Mouse (Mus musculus): ENCODE results near the gene Gnb1.

Gnb1 gene

DNA sequence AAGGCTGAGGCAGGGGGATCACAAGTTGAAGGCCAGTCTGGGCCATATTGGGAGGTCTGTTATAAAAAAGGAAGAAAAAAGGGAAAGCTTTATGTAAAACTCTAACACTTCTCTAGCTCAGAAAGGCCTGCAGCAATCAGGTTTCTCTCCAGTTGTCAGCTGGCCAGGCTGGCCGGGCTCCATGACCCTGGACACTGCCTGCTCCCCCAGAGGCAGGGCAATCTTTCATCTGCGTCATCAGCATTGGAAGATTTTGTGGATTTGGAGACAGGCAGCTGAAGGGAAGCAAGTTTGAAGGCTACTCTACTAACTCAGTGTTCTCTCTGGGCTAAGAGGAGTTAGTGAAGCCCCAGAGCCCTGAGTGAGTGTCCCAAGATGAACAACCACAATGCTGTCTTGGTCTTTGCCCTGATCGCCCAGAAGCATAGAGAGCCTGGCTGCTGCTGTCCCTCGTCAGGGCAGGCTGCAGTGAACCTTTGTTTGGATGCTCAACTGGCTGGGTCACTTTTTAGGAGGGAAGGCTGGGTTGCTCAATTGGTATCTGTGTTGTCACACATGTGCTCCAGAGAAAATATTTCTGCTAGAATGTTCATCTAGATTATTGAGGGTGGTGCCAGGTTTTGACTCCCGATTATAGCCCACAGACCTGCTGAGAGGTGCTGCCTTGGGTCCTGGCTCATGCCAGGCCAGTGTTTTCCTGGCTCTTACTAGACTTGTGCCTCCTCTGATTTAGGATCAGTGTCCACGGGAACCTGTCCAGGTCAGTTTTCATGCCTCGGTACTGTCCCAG is 87.4 kb downstream of the Gnb1 start:
- no peak for DNase-seq

DNA sequence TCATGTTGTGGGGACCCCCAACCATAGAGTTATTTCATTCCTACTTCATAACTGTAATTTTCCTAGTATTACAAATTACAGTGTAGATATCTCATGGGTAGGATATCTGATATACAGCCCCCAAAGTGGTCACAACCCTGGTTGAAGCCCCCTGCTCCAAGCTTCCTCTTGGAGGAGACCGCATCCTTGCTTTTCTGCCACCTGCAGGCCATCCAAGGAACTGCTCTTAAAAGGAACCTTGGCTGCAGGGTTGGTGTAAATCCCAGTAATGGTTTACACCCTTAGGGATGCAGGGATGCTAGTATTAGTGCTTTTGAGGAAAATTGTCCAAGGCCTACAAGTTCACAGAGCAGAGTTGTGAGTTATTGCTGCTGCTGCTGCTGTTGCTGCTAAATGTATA is 89.3 kb downstream of the Gnb1 start:
- no peak for DNase-seq

DNA sequence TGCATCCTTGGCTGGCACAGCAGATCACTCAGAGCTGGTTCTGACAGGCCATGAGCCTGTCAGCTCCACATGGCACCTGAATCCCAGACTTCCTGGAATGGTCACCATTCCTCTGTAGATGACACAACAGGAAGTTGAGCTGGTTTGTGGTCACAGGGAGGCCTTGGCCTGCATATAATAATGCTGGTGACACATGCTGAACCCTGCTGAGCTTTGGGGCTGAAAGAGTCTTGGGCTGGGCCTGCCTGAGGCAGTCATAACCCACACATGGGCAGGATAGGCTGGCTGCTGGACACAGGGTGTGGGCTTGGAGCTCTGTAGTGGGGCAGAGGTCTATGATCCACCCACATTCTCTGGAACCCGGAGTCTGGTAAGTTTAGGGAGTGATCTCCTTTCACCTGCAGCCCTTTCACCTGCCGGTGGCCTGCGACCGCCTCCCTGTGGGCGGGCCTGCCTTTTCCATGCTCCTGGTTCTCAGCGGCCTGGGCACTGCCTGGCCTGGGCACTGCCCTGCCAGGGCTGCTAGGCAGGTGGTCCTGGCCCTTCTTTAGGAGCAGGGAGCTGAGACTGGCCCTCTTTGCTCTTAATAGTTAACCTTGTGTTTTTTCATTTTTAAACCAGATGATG is 91.2 kb downstream of the Gnb1 start:
- no peak for DNase-seq

DNA sequence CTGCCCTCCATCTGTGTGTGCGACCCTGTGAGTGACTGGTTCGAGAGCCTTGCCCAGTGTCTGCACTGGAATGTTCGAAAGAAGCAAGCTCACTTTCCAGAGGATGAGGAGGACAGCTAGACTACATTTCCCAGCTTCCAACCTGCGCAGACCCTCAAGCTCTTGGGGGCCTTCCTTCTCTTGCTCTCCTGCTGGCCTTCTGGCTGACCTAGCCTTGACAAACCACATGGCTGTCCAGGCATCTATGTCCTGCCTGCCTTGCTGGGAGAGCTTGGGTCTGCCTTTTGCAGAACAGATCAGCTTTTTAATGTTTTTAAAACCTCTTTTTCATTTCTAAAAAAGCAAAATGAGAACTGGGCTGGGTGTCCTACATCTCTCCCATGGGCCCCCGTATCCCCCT is 98.2 kb downstream of the Gnb1 start:
- no peak for DNase-seq

DNA sequence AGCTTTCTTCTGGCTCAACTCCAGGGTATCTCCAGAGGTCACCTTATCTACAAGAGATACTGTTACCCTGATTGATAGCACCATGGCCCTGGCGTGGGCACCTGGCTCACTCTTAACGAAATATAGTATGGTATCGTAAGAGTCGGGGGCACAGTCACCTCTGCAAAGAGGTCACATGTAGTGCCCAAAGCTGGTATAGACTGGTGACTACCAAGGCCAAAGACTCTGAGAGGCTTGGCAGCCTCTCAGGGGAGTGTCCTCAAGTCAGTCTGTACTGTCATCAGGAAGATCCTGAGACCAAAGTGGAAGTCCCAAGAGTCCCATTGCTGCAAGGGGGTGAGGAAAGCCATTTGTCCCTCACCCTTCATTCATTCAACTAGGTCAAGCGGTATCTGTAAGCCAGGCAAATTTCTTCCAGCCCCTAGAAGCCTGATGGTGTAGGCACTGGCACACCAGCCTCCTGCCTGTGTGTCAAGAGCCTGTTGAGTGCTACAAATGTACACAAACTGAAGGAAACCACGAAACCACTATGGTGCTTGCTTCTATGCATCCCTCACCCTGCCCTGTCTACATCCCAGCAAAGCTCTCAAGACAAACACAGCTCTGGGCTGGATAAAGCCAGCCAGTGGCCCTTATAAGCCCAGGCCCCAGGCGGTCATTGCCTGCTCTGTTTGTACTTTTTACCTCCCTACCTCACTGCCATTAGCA is 100.0 kb downstream of the Gnb1 start:
- no peak for DNase-seq

DNA sequence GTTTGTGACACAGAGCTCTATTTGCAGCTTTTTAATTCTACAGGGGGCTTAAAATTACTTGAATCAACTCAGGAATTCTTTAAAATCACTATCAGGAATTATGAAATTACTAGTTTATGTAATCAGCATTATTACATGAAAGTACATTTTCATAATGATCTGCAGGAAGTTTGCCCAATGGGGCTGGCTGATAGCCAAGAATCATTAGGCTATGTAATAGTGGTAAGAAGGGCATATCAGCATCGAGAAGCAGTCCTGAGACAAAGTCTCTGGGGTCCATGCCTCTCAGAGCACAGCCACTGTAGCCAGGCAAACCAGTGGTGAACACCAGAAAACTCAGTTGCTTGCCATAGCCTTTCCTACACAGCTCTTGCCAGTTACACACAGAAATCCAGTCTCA is 102.6 kb downstream of the Gnb1 start:
- DNase-seq: no peak

DNA sequence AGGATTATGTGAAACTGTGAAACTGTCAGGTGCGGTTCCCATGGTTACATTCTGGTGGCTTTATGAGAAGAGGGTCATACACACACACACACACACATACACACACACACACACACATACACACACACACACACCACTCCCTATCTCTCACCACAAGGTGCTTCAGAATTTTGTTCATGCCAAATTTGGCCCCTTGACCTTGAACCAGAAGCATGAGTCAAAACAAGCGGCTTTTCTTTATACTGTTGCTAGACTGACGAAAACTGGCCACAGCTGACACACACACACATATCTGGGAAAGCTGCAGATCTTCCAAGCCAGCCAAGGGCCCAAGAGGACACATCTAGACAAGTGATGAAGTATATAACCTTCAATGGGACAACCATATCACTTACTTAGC is 104.6 kb downstream of the Gnb1 start:
- DNase-seq: no peak

DNA sequence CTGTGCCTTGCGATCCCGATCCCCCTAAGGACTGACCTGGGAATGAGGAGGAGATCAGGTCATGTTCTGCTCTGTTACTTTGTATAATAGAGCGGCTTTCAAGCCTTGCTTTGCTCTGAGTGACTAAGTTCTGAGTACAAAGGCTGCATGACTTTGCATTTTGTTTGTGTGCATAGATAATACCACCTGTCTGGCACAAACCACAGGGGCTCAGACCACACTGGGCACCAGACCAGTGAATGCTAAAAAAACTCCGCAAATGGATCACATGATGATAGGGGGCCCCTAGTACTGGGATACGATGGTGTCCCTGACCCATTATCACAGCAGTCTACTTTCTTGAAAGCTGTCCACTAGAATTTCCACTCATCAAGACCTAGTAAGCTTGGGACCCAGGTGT is 105.4 kb downstream of the Gnb1 start:
- DNase-seq: no peak

DNA sequence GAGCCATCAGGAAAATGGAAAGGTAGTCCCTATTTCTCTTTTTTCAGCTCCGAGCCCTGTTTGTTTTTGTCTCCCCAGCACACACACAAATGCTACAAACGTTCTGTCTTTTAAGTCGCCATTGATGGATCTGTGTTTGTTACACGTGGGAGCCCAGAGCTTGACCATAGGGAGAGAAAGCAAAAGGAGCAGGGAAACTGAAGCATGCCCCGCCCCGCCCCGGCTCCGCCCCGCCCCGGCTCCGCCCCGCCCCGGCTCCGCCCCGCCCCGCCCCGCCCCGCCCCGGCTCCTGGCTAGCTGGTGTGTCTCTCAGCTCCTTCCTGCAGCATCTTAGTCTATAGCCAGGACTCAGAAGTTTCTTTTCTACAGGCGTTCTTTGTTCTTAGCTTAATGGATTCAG is 107.4 kb downstream of the Gnb1 start:
- no peak for DNase-seq

DNA sequence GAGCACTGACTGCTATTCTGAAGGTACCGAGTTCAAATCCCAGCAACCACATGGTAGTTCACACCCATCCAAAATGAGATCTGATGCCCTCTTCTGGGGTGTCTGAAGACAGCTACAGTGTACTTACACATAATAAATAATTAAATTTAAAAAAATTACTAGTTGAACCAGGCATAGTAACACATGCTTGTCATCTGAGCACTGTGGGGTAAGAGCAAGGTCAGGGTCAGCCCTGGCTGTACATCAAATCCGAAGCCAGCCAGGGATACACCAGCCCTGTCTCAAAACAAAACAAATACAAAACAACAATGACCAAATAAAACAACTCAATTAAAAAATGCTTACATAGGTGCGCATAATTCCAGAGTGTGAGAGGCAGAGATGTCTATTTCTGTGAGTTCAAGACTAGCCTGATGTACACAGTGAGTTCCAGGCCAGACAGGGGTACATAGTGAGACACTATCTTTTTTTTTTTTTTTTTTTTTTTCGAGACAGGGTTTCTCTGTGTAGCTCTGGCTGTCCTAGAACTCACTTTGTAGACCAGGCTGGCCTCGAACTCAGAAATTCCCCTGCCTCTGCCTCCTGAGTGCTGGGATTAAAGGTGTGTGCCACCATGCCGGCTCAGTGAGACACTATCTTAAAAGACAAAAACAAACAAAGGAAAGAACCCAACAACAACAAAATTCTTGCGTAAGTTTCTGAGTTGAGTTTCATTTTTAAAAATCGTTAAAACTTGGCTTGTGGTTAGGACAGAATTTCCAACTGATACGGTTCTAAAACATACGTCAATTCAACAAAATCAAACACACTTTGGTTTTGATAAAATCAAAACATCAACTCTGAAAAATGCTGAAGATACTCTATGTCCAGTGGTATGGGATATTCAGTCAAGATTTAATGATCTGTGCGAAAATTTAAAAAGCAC is 109.0 kb downstream of the Gnb1 start:
- no peak for DNase-seq

DNA sequence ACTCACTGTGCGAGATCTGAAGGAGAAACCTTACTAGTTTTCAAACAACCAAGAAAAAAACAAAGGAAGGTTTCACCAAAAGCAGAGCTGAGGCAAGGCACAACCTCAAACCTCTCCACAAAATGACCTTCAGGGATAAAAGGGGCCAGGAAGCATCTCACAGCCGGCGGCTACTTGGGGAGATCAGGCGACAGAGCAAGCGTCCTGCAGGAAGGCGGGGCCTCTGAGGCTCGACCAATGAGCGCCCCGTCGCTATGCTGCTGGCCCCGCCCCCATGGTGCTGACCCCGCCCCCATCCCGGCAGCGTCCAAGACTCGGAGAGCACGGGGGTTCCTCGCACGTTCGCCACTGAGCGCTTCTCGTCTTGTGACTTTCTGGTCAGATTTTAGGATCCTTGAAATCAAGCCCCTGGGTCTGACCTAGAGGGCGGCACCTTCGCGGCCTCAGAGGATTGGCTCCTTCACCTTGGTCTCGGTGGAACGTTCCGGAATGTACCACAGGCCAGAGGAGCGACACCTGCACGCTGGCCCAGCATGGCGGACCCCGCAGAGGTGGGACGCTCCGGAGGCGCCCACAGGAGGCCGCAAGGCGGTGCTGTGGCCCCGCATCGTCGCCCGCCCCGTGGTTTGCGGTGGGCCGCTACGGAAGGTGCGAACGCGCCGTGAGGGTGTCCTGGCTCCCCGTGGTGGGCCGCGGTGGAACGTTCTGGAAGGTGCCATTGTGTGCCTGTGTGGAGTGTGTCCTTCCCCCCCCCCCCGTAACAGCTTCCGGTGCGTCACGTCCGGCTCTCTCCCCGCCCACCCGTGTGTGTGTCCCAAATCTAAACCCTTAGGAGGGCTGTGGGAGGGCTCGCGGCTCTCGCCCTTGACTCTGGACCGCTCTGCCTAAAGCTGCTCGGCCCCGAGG is 110.2 kb downstream of the Gnb1 start, which contains the start of gene Slc35e2:
Gene Slc35e2 (plus strand): TSS at position 326 of the 906 bp plus-strand sequence.
- DNase-seq: peak; percentile 94

DNA sequence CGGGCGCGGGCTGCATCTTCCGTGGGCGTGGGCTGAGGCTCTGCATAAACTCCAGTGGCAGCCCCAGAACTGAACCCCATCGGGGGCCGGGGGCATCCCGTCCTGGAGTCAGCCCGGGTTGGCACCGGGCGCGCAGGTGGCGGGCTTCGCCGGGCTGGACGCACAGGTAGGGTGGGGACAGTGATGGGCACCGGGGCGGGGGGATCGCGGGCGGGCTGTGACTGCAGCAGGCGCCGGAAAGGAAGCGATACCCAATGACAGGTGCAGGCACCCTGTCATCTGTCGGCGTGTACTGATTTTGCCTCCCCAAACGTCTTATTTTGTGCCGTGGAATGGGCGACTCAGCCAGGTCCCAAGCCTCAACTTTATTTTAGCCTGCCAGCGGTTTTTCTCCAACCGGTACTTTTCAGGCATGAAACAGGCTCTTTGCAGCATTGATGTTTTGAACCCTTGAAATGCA is 110.9 kb downstream of the Gnb1 start:
- DNase-seq: no peak

DNA sequence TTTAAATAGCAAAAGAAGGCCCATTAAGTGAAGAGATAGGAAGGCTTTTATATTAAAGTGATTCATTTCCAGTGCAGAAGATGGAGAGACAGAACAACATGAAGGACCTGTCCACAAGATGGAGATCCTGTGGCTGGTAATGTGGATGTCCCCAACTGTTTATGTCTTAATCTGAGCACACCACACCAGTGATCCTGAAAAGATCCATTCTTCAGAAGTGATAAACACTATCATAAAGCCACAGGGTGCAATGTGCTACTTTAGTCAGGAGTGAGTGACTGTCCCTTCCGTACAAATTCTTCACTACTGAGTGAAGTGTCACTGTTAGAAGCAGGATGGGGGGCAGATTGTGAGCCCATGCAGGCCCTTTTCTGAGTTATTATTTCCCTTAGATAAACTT is 111.6 kb downstream of the Gnb1 start:
- DNase-seq: no peak

DNA sequence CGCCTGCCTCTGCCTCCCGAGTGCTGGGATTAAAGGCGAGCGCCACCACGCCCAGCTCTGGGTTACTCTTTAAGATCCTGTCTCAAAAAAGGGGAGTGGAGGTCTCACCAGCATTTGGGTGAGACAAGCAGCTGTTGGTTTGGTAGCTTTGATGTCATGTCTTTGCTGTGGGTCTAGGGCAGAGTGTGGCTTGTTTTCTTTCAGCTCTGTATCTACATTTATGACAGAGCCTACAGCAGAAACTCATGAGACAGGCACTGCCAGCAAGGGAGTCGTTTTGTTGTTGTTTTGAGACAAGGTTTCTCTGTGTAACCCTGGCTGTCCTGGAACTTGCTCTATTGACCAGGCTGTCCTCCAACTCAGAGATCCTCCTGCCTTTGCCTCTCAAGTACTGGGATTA is 112.6 kb downstream of the Gnb1 start:
- DNase-seq: no peak

DNA sequence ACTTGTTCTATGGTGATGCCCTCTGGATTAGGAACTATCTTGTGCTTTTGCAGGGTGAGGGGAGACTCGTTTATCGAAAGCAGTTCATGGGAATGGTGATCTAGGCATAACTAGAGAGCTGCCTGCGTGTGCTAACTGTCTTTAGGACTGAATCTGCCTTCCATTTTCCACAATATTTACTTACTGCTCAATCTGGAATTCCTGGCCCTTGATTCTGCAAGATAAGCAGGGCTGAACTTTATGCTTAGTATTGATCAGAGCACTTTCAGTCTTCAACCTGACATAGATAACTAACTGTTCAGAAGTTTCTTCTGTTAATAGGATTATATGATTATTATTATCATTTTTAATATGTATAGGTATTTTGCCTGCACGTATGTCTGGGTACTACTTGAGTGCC is 114.0 kb downstream of the Gnb1 start:
- no peak for DNase-seq

DNA sequence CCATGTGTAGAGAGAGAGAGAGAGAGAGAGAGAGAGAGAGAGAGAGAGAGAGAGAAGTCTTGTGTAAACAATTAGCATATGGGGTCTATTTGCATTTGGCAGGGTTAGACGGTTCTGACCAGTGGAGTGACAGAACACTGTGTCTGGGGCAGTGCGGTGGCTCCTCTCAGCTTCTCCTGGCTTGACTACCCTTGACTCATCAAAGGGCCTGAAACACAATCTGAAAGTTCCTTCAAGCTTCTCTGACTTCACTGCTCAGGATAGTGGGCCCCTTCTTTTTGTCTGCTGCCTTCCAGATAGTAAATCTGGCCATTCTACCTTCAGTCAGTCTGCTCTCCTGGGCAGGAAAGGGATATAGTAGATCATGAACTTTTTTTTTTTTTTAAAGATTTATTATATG is 115.7 kb downstream of the Gnb1 start:
- no peak for DNase-seq
